8 mouse cellular contexts compared by ENCODE assay signal in genomic region chr4:139336822-139337483, GRCm38 (mm10). TPM values are rescaled to one million over a fixed set of nuclear protein-coding genes. Genes with fewer than 3 reads are reported as not detected.
A peak's percentile ranks its signal among the peaks of the same experiment; 100 is the strongest.
DNase-seq lines count a peak whose midpoint lies in the region; ATAC-seq lines count a peak whose summit lies in the region.

No protein-coding gene starts in this region.

- H3K4me1 ChIP-seq in forebrain, embryonic 13.5 days: no peaks in the 10 kb centered on the region; the same call in 1 of the 2 replicates
- H3K4me1 ChIP-seq in lung, embryonic 16.5 days (replicated peaks; ENCODE audit: control insufficient read depth, insufficient read depth, low read length): no peaks in the 10 kb centered on the region; the same call in 1 of the 2 replicates

- DNase-seq in MEL-GATA-1-ER (ENCODE audit: extremely low read depth, low read depth): peak; percentile 90
- DNase-seq in c-Kit-positive CD71-positive TER-119-positive erythroid progenitor cells, embryonic 14.5 days (ENCODE audit: low spot score): peak; percentile 96
- peak; percentile 27 for DNase-seq in heart, postnatal 25 days (ENCODE audit: low spot score)
- DNase-seq in kidney, postnatal 4 days: peak; percentile 93
- DNase-seq in retina, adult 2 months (ENCODE audit: low read depth, low spot score): peak; percentile 53
- DNase-seq in thymus, postnatal 36 days: peak; percentile 78 to 80

- ATAC-seq in forebrain, embryonic 13.5 days: no peak
- peak; percentile 61 for ATAC-seq in lung, embryonic 16.5 days (ENCODE audit: low read depth)

- H3K27ac ChIP-seq in forebrain, embryonic 13.5 days: no peak overlapping the region
- H3K27ac ChIP-seq in lung, embryonic 16.5 days (ENCODE audit: low read length): no peak overlapping the region

- no peaks in the 10 kb centered on the region for H3K9me3 ChIP-seq in forebrain, embryonic 13.5 days (replicated peaks)
- no peaks in the 10 kb centered on the region for H3K9me3 ChIP-seq in lung, embryonic 16.5 days (ENCODE audit: control insufficient read depth, low read length)

- intact Hi-C loops in heart, postnatal 25 days (cut with DNase I): loop anchor here (1.0 to 10.0 kb wide), 2 partner anchors 251 to 412 kb away; no protein-coding TSS in a partner anchor

- no peak overlapping the region for H3K4me3 ChIP-seq in forebrain, embryonic 13.5 days
- peak overlapping the region; percentile 35 for H3K4me3 ChIP-seq in lung, embryonic 16.5 days (ENCODE audit: low read length)

- 39% methylated on average over 24 of the region's 24 CpGs for WGBS in forebrain, embryonic 13.5 days
- 13% methylated on average over 24 of the region's 24 CpGs for WGBS in lung, embryonic 16.5 days

- H3K9ac ChIP-seq in forebrain, embryonic 13.5 days: no peak overlapping the region
- H3K9ac ChIP-seq in lung, embryonic 16.5 days (ENCODE audit: low read length): peak overlapping the region; percentile 43; the same call in 1 of the 2 replicates

- peaks cover 21% of the 10 kb centered on the region for H3K27me3 ChIP-seq in forebrain, embryonic 13.5 days
- H3K27me3 ChIP-seq in lung, embryonic 16.5 days (ENCODE audit: control insufficient read depth, insufficient read depth, low read depth, low read length): peaks cover 10% of the 10 kb centered on the region; the same call in 1 of the 2 replicates

- no peaks in the 10 kb centered on the region for H3K36me3 ChIP-seq in forebrain, embryonic 13.5 days (ENCODE audit: poor library complexity, severe bottlenecking)
- no peaks in the 10 kb centered on the region for H3K36me3 ChIP-seq in lung, embryonic 16.5 days (ENCODE audit: control insufficient read depth, insufficient read depth, low read length)

- H3K4me2 ChIP-seq in forebrain, embryonic 13.5 days: peak overlapping the region; percentile 23; the same call in 1 of the 2 replicates
- H3K4me2 ChIP-seq in lung, embryonic 16.5 days (ENCODE audit: low read depth, low read length): peak overlapping the region; percentile 56

RNA-seq across cellular contexts. Expression of gene Mrto4, which starts 15.4 kb away (rescaled TPM):
- polyA plus RNA-seq in forebrain, embryonic 13.5 days (2015; fragmentation: Nextera tagmentation; extraction: Ambion mirVana): 119 and 134 TPM in 2 replicates
- 10 to 100 TPM; 30.1 to 30.5 TPM for total RNA-seq in heart, postnatal 25 days (2021)
- 89.6 and 89.8 TPM in 2 replicates for polyA plus RNA-seq in lung, embryonic 16.5 days (2015; fragmentation: Nextera tagmentation; extraction: Ambion mirVana)

RNA-seq across cellular contexts. Expression of gene Emc1, which starts 15.4 kb away (rescaled TPM):
- polyA plus RNA-seq in forebrain, embryonic 13.5 days (2015; fragmentation: Nextera tagmentation; extraction: Ambion mirVana): 29.3 and 31.5 TPM in 2 replicates
- 10 to 100 TPM; 42.0 to 45.1 TPM for total RNA-seq in heart, postnatal 25 days (2021)
- 32.9 and 33.5 TPM in 2 replicates for polyA plus RNA-seq in lung, embryonic 16.5 days (2015; fragmentation: Nextera tagmentation; extraction: Ambion mirVana)

RNA-seq across cellular contexts. Expression of gene Ubr4, which starts 15.5 kb away (rescaled TPM):
- 69.9 and 71.2 TPM in 2 replicates for polyA plus RNA-seq in forebrain, embryonic 13.5 days (2015; fragmentation: Nextera tagmentation; extraction: Ambion mirVana)
- total RNA-seq in heart, postnatal 25 days (2021): 10 to 100 TPM; 87.4 to 98.3 TPM
- 57.7 and 59.4 TPM in 2 replicates for polyA plus RNA-seq in lung, embryonic 16.5 days (2015; fragmentation: Nextera tagmentation; extraction: Ambion mirVana)

RNA-seq across cellular contexts. Expression of gene Akr7a5, which starts 26.4 kb away (rescaled TPM):
- polyA plus RNA-seq in forebrain, embryonic 13.5 days (2015; fragmentation: Nextera tagmentation; extraction: Ambion mirVana): 66.2 and 71.6 TPM in 2 replicates
- 10 to 100 TPM; 42.6 to 46.8 TPM for total RNA-seq in heart, postnatal 25 days (2021)
- 94.9 and 95.0 TPM in 2 replicates for polyA plus RNA-seq in lung, embryonic 16.5 days (2015; fragmentation: Nextera tagmentation; extraction: Ambion mirVana)

RNA-seq across cellular contexts. Expression of gene Pqlc2, which starts 26.4 kb away (rescaled TPM):
- 10.1 and 12.6 TPM in 2 replicates for polyA plus RNA-seq in forebrain, embryonic 13.5 days (2015; fragmentation: Nextera tagmentation; extraction: Ambion mirVana)
- total RNA-seq in heart, postnatal 25 days (2021): 1 to 10 TPM; 6.4 to 6.6 TPM
- 12.5 and 13.9 TPM in 2 replicates for polyA plus RNA-seq in lung, embryonic 16.5 days (2015; fragmentation: Nextera tagmentation; extraction: Ambion mirVana)

Comparison
In these comparisons a context has a peak if more than half of its experiments do, and no peak if none do; other contexts are left out.
1. DNase-seq: peak in every context shown above with its lines; median percentile 96 in c-Kit-positive CD71-positive TER-119-positive erythroid progenitor cells, embryonic 14.5 days; 93 in kidney, postnatal 4 days; 90 in MEL-GATA-1-ER; 79 in thymus, postnatal 36 days; 53 in retina, adult 2 months; 27 in heart, postnatal 25 days.